Mouse (Mus musculus) E14TG2a.4 (cell line): Measurements from ENCODE around the gene Fhad1.

Source experiments
- H3K27me3 ChIP-seq: 2 replicates; pipeline ENCODE4 v1.6.1; 2014; ENCODE audit warnings: low read length, control low read depth; ENCODE audit not compliant: insufficient read depth
- H3K36me3 ChIP-seq: 2 replicates; pipeline ENCODE4 v1.6.1; 2014; ENCODE audit warnings: low read length, control low read depth; ENCODE audit not compliant: insufficient read depth
- H3K4me1 ChIP-seq: replicated peaks from 2 replicates; pipeline ENCODE4 v1.6.1; 2014; ENCODE audit warnings: low read depth, low read length, control low read depth
- H3K4me3 ChIP-seq: replicated peaks from 2 replicates; pipeline ENCODE4 v1.5.1; 2014; ENCODE audit warnings: mild to moderate bottlenecking, low read length
- H3K9me3 ChIP-seq: 2 replicates; pipeline ENCODE4 v1.6.1; 2014; ENCODE audit warnings: low read length, control low read depth
- CTCF ChIP-seq: conservative IDR thresholded peaks from 2 replicates; pipeline ENCODE4 v1.5.1; 2014; ENCODE audit warnings: low read length
- NANOG ChIP-seq: IDR thresholded peaks from 2 replicates; pipeline ENCODE4 v1.6.1; 2014; ENCODE audit warnings: borderline replicate concordance, low read length, mixed read lengths
- POU5F1 ChIP-seq: IDR thresholded peaks from 2 replicates; pipeline ENCODE4 v1.6.1; 2014; ENCODE audit warnings: low read length, borderline replicate concordance

Fhad1 gene

DNA sequence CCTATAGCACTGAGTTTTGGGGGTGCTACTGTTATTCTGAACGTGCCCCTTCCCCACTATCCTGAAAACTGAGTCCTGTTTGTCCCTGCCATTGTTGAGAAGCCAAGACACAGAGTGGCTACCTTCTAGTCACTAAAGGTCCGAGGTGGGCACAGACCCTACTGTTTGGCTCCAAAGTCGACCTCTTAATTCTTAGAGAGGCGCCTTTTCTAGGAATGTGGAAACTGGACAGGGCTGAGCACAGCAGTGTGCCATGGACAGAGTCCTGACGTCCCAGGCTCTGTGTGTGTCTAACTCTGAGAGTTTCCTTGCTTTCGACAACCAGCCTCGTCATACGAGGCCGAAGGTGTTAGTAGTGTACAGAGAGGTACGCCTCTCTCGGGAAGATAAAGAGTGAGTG lies 114.5 kb downstream of the Fhad1 start:
- H3K4me3 ChIP-seq, result no peak overlapping the region
- no peak for TF ChIP-seq CTCF
- TF ChIP-seq POU5F1, result no peak
- no peak for TF ChIP-seq NANOG

DNA sequence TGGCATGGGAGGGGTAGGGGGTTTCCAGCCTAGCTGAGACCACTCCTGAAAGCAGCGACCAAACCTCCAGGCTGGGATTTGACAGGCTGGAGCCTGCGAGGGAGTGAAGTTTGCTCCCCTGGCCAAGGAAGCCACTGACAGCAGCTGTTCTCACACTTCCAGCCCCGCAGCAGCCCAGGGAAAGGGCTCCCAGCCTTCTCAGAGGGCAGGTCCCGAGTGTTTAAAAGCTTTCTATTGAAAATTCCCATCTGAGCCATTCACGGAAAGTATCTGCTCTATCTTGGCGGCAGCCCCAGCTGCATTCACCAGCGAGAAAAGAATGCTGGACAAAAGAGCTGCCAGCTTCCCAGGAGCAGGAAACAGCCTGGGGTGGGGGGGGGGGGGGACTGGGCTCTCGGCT lies 114.9 kb downstream of the Fhad1 start:
- Histone ChIP-seq H3K4me3 (no peak overlapping the region), H3K36me3 (no peaks in the 10 kb centered on the region), H3K9me3 (no peaks in the 10 kb centered on the region), H3K4me1 (peaks cover 50% of the 10 kb centered on the region), H3K27me3 (peaks cover 18% of the 10 kb centered on the region)
- no peak for TF ChIP-seq CTCF
- TF ChIP-seq POU5F1, result no peak
- no peak for TF ChIP-seq NANOG

More for the DNA sequence above, 114.5 kb downstream of the Fhad1 start:
- H3K27me3 ChIP-seq, result peaks cover 23% of the 10 kb centered on the region
- no peaks in the 10 kb centered on the region for H3K9me3 ChIP-seq
- no peaks in the 10 kb centered on the region for H3K36me3 ChIP-seq
- H3K4me1 ChIP-seq, result peaks cover 48% of the 10 kb centered on the region

DNA sequence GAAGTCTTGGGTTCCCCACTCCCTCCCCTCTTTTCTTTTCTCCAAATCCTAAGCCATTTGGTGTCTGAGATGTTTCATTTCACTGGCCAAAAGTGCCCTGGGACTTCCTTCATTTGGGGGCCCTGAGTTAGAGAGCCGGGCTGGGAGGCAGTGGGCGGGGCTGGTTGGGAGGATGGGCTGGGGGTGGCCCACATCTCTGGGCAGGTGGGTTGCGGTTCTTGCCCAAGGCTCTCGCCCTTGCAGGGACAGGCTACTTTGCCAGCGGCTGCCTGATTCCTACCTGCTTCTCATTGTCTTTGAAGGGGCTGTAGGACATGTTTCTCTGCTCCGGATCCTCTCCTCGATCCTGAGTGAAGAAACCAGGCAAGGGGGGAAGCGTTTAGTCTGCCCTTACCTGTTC lies 116.0 kb downstream of the Fhad1 start:
- Histone ChIP-seq H3K4me1 (peaks cover 40% of the 10 kb centered on the region), H3K27me3 (peaks cover 14% of the 10 kb centered on the region), H3K36me3 (no peaks in the 10 kb centered on the region), H3K9me3 (no peaks in the 10 kb centered on the region), H3K4me3 (no peak overlapping the region)
- no peak for TF ChIP-seq CTCF

DNA sequence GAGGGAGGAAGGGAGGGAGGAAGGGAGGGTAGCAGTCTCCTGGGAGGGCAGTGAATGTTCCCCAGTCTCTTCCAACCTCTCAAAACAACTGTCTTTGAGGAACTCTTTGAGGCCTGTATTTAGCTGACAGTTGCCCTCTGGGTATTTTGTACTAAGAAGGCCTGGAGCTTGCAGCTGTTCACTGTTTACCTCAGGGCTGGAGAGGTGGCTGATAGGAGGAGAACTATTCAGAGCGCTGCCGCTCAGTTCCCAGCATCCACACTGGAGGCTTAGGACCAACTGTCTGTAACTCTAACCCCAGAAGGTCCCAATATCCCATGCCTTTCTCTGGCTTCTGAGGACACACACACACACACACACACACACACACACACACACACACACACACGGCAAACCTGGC lies 117.0 kb downstream of the Fhad1 start:
- Histone ChIP-seq H3K4me1 (peaks cover 38% of the 10 kb centered on the region), H3K27me3 (peaks cover 14% of the 10 kb centered on the region), H3K36me3 (no peaks in the 10 kb centered on the region), H3K4me3 (no peak overlapping the region), H3K9me3 (no peaks in the 10 kb centered on the region)
- TF ChIP-seq CTCF (no peak), NANOG (no peak), POU5F1 (no peak)

DNA sequence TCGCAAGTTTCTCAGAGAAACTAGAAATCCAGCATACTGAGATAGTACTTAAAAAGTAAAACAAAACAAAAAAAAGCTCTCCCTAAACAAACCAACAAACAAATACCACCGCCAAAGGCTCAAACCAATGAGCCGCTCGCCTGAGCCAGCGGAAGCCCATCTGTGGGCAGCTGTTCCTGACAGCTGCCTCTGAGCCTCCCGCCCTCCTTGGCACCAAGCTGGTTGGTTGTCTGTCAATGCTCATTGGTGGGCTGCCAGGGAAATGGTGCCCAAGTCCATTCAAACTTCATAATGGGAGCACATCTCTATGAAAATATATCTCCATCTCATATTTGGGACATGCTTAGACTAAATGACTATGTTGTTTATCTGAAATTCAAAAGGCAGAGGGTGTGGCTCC lies 117.7 kb downstream of the Fhad1 start:
- no peaks in the 10 kb centered on the region for H3K36me3 ChIP-seq
- no peak for TF ChIP-seq CTCF
- no peak for TF ChIP-seq POU5F1
- no peak overlapping the region for H3K4me3 ChIP-seq
- H3K27me3 ChIP-seq, result peaks cover 14% of the 10 kb centered on the region
- no peaks in the 10 kb centered on the region for H3K9me3 ChIP-seq
- H3K4me1 ChIP-seq, result peaks cover 36% of the 10 kb centered on the region

DNA sequence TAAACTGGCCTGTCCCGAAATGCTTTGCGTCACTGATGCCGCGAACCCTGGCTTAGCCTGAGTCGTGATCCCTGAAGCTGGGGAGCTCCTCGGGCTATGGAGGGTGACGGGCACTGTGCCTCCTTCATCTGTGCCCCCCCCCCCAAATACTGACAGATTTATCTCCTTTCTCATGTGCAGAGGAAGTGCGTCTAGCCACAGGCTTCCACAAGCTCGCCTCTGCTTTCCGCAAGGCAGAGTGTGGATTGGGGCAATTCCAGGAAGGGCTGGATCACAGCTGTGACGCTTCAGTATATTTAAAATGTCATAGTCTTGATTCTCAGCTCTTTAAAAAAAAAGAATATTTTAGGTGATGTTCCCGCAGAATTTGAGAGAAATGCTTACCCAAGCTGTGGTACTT lies 119.1 kb downstream of the Fhad1 start:
- H3K36me3 ChIP-seq, result no peaks in the 10 kb centered on the region
- no peaks in the 10 kb centered on the region for H3K9me3 ChIP-seq
- TF ChIP-seq CTCF (no peak), NANOG (no peak), POU5F1 (no peak)
- H3K4me1 ChIP-seq, result peaks cover 29% of the 10 kb centered on the region
- no peak overlapping the region for H3K4me3 ChIP-seq
- H3K27me3 ChIP-seq, result peaks cover 21% of the 10 kb centered on the region

DNA sequence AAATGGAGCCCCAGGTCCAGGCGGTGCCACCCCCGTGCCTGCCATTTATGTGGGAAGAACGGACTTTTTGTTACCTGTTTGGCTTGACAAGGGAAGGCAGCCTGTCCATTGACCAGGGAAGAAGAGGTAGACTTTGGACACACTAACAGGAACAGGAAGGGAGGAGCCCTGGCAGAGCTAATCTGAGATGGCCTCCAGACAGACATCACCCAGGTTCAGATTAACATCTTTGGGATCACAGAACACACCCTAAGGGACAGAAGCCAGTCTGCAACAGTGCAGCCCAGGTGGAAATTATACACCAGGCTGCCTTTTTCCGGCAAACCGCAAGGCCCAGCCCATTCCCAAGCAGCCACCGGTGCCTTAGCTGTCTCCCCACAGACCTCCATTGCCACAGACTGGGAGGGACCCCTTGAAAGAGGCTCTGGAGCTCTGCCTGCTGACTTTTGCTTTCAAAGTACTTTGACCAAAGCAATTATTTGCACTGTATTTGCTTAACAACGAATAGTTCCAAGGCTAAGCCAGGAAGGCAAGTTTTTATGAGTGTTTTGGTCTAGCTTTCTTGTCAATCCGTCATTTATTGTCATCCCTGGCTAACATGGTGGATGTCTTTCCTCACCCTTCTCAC lies 121.6 kb downstream of the Fhad1 start:
- Histone ChIP-seq H3K4me3 (no peak overlapping the region), H3K9me3 (no peaks in the 10 kb centered on the region), H3K36me3 (no peaks in the 10 kb centered on the region), H3K27me3 (peaks cover 11% of the 10 kb centered on the region), H3K4me1 (peaks cover 17% of the 10 kb centered on the region)
- no peak for TF ChIP-seq CTCF
- TF ChIP-seq NANOG, result no peak
- TF ChIP-seq POU5F1, result no peak

DNA sequence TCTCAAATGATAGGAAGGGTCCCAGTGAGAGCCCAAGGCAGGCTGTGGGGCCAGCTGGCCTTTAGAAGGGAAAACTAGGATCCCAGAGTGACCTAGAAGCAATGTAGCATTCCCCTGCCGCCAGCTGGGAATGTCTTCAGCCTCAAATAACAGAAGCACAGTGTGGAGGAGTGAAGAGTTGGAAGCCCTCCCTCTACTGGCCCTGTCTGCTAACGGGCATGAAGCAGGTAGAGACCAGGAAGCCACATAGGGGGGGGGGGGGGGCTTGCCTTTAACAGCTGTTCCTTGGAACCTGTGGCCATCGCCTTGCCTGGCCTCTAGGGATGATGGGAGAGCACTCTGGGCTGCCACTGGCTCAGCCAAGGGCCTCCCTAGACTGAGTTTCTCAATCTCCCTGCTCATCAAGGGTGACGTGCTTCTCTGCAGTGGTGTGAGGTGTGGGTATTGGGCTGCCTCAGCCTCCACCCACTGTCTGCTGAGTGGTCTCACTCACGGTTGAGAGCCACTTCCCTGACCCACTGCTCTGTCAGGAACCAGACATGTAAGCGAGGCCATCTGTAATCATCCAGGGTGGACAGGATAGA lies 128.4 kb downstream of the Fhad1 start:
- H3K9me3 ChIP-seq, result no peaks in the 10 kb centered on the region
- no peak overlapping the region for H3K4me3 ChIP-seq
- TF ChIP-seq NANOG (no peak), POU5F1 (no peak), CTCF (no peak)
- peaks cover 21% of the 10 kb centered on the region for H3K4me1 ChIP-seq
- peaks cover 8% of the 10 kb centered on the region for H3K27me3 ChIP-seq
- no peaks in the 10 kb centered on the region for H3K36me3 ChIP-seq

DNA sequence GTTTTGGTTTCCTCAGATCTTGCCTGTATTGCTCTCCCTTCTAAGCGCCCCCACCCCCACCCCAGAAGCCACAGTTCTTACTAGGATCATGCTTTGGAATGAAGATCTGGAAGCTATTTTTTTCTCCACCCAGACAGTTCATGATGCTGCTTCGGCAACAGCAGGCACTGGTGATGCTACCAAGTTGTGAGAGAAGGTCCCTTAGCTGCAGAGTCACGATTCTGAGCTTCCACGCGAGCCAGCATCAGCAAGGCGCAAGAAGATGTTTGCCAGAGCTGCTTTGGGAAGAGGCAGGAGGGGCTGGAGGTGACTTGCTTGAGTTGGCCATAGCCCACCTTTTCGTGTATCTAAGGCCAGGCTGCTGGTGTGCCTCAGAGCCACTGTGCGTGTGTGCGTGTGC lies 129.4 kb downstream of the Fhad1 start:
- H3K36me3 ChIP-seq, result no peaks in the 10 kb centered on the region
- peaks cover 31% of the 10 kb centered on the region for H3K4me1 ChIP-seq
- TF ChIP-seq CTCF (no peak), POU5F1 (no peak), NANOG (no peak)
- H3K4me3 ChIP-seq, result no peak overlapping the region
- no peaks in the 10 kb centered on the region for H3K9me3 ChIP-seq
- peaks cover 5% of the 10 kb centered on the region for H3K27me3 ChIP-seq
